Mouse (Mus musculus): ENCODE data around the gene Rictor.
"Not testable (repeated sequence)": the region's sequence is repeated elsewhere in the genome, so short reads cannot be mapped to it uniquely, and the experiment has no call there.

The Rictor gene

GRCm38 (mm10) chr15:6739180-6739579 is 31.0 kb downstream of the Rictor start:
- DNase-seq, result no peak

- DNase-seq, result no peak
These were observed 34.3 kb downstream of the Rictor start for GRCm38 (mm10) chr15:6742337-6743025.

DNA sequence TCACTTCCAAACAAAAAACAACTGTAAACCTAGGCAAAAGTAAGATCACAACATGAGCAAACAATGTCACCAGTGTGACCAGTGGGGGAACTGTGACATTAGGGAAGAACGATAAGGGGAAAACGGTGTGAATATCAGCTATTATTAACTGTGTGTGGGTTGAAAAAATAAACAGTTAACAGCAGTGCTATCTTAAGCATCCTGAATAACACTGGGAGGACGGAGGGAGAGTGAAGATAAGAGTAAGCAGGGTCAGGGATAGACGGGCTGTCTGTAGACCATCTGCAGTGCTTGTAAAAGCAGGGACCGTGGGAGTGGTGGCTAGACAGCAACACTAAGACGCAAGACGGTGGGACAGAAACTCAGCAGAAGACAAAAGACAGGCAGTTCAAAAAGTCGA is 35.5 kb downstream of the Rictor start:
- no peak for DNase-seq

DNA sequence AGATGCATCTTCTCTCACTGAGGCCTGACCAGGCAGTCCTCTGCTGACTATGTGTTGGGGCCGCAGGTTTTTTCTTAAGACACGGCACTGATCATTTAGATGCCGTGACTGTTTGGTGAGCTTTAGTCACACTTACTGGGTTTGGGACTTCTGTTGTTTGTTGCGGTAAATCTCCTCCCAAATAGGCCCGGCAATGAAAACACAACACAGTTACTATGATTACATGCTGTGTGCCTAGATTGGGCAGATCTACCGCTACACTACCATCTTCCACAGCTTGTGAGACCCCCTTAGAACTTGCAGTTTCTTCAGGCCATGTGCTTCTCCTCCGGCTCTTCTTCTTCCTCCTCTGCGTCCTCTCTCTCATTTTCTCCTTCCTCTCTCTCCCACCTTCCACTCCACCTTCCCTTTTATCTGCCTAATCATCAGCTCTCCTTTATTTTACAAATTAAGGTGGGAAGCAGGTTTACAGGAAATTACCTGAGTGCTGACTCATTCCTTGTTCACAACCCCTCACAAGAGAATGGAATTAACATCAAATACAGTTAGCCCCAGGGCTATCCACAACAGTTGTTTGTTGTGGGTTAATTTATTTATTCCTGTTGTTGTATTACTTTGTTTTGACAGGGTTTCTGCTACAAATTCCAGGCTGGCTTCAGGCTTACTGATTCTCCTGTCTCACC is 38.3 kb downstream of the Rictor start:
- not testable (repeated sequence) for DNase-seq

- DNase-seq, result no peak
These were observed 38.8 kb downstream of the Rictor start for GRCm38 (mm10) chr15:6747001-6747400.

GRCm38 (mm10) chr15:6754400-6754799 is 46.2 kb downstream of the Rictor start:
- no peak for DNase-seq

DNA sequence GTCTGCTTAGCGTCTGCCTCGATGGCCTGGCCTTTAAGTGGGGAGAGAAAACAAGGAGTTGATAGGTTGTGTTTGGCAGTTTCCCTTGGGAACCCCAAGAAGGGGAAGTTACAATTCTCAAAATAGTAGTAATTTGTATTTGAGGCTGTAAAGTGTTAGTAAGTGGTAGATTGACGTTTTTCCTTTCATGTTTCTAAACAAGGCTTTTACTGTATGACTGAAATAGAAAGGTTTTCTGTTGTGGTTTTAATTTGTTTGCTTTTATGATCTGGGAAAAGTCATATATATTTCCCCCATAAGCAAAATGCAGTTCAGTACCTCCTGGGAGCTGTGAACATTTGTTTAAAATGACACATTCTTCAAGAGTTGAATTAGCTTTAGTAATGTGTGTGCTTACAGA is 64.1 kb downstream of the Rictor start:
- DNase-seq, result no peak

- DNase-seq, result no peak
These were observed 78.0 kb downstream of the Rictor start for GRCm38 (mm10) chr15:6786212-6786611.

GRCm38 (mm10) chr15:6787236-6787635 is 79.1 kb downstream of the Rictor start:
- no peak for DNase-seq

DNA sequence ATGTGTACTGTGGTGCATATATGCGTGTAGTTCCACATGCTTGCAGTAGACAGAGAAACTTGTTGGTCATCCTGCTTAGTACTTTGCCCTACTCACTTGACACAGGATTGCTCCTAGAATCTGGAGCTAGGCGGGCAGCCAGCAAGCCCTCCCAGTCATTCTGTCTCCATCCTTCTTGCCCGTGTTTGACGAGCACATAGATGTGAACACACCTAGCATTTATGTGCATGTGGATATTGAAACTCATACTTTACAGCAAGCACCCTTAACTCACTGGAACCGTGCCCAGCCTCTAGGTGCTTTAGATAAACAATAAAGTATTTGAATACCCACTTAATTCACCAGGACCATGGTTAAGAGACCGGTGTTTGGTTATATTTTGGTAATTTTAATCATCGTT is 81.8 kb downstream of the Rictor start:
- no peak for DNase-seq

DNA sequence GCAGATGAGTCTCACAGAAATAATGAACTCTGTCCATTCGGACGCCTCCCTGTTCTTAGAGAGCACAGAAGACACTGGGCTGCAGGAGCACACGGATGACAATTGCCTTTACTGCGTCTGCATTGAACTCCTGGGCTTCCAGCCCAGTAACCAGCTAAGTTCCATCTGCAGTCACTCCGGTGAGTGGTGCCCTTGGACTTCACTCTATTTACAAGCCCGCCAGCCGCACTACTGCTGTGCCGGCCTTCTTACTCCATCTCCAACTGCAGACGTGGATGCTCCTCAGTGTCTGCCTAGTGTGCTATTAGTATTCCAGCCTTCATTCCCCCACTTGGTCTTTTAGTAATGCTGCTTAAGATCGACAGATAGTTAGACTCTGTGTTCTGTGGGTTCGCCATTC is 83.5 kb downstream of the Rictor start:
- no peak for DNase-seq

GRCm38 (mm10) chr15:6792846-6793245 is 84.7 kb downstream of the Rictor start:
- DNase-seq, result no peak

- DNase-seq, result not testable (repeated sequence)
These were observed 93.0 kb downstream of the Rictor start for GRCm38 (mm10) chr15:6801212-6801611.

DNA sequence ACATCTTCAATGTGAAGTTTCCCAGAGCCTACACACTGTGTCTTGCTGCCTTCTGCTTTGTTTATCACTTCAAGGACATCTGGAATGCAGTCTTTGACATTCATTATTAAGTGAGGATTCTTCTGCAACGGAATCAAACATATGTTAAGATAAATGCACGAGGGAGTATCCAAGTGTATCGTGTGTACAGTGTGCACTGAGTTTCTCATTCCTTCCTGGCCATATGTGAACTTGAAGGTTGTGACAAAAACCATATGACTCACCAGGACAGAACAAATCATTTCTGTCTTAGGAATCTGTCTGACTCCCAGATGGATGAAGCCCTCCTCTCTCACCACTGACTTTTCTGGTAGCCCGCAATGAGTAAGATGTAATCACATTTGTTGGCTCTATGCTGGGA is 107.6 kb downstream of the Rictor start:
- DNase-seq, result no peak

GRCm38 (mm10) chr15:6840199-6840598 is 132.0 kb downstream of the Rictor start:
- no peak for DNase-seq

GRCm38 (mm10) chr15:6849851-6850250 is 141.7 kb downstream of the Rictor start:
- no peak for DNase-seq

All from kidney, adult 11 months (tissue).